Mouse (Mus musculus): Measurements from ENCODE around the gene Cyp27a1. TPM values are rescaled to one million over a fixed set of nuclear protein-coding genes. Genes with fewer than 3 reads are reported as not detected.

Gene Cyp27a1
- total RNA-seq (2015; ENCODE audit: low replicate concordance) (5.4 and 15.5 TPM in 2 replicates), total RNA-seq (2017; ENCODE audit: low replicate concordance) (0.98 and 3.6 TPM in 2 replicates)

DNA sequence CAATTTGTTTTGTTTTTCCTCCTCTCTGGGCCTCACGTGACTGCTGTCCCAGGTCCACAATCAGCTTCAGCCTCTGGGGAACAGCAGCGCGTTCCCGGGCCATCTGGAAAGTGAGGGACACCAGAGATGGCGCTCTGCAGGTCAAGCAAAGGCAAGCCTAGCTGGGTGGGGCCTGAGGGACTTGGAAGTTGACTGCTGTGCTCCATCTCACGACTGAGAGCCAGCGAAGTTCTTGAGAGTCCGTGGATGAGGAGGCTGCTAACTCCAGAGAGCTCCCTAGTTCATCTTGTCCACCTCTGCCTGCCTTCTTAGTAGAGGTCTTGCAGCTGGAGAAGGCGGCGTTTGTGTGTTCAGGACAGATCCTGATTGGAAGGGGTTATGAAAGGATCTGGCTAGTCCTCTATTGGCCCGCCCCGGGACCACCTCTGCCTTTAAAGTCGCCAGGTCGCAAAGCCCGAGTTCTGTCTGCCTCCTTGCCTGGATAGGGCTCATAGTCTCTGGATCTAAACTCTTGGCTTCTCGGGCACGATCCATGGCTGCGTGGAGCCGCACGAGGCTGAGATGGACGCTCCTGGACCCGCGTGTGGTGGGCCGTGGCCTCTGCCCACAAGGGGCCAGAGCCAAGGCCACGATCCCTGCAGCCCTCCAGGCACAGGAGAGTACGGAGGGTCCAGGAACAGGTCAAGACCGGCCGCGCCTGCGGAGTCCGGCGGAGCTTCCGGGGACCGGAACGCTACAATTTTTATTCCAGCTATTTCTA, at the start of gene Cyp27a1:
Gene Cyp27a1, plus strand, starts transcription at position 476 of the 760 bp plus-strand sequence.
- no peak for ATAC-seq (replicated peaks; ENCODE audit: low FRiP score, poor library complexity, severe bottlenecking)

DNA sequence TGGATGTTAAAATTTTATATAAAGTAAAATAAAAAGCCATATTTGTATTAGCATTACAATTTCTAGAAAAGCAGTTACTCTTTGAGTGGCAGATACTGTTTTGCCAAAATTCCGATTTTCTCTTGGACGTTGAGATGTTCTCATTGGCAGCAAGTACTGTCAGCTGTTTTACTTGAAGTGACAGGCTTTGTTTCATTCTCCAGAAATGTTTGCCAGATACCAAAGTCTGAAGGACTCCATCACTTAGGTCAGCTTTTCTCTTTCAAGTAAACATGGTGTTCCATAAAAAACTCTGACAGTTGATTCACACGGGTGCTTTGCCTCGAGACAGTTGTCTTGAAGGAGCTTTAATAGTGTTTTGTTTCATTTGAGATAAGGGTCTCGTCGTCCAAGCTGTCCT, 48.2 kb upstream of the Cyp27a1 start:
- no peak for ATAC-seq (replicated peaks; ENCODE audit: low FRiP score, poor library complexity, severe bottlenecking)

- ATAC-seq (replicated peaks; ENCODE audit: low FRiP score, poor library complexity, severe bottlenecking), result no peak
These were observed 45.0 kb upstream of the Cyp27a1 start for GRCm38 (mm10) chr1:74668371-74668770.

- ATAC-seq (replicated peaks; ENCODE audit: low FRiP score, poor library complexity, severe bottlenecking), result no peak
These were observed 40.6 kb upstream of the Cyp27a1 start for GRCm38 (mm10) chr1:74672731-74673130.

DNA sequence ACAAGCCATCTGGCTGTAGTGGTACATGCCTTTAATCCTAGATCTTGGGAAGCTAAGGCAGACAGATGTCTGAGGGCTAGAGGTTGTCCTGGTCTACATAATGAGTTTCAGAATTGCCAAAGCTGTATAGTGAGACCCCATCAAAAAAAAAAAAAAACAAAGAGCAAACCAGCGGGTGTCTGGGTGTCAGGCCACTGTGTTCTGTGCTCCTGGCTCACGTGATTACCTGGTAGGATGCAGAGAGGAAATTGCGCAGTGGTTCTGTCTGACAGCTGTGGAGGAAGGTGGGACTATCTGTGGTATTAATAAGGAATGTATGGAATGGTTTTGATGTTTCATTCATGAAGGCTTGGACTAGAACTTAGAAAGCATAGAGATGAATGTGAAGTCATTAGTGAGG, 36.5 kb upstream of the Cyp27a1 start:
- no peak for ATAC-seq (replicated peaks; ENCODE audit: low FRiP score, poor library complexity, severe bottlenecking)

DNA sequence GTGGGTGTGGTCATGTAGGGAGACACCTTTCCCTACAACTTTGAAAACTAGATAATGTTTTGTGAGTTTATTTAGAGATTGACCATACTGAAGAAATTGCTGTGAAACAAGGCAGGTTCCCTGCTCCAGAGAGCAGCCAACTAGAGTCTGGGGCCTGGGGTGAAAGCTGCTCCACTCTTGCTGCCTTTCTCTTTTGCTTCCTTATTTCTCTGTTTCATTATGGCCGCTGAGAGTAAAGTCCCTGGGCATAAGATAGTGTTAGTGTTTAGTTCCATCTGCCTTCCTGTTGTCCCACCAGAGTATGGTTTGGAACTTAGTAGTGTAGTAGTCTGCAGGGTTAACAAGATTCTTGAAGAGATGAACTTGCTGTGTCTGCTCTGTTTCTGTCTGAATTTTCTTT, 35.5 kb upstream of the Cyp27a1 start:
- no peak for ATAC-seq (replicated peaks; ENCODE audit: low FRiP score, poor library complexity, severe bottlenecking)

GRCm38 (mm10) chr1:74687131-74687530, 26.2 kb upstream of the Cyp27a1 start:
- no peak for ATAC-seq (replicated peaks; ENCODE audit: low FRiP score, poor library complexity, severe bottlenecking)

- ATAC-seq (replicated peaks; ENCODE audit: low FRiP score, poor library complexity, severe bottlenecking), result no peak
These were observed 19.3 kb upstream of the Cyp27a1 start for GRCm38 (mm10) chr1:74693891-74694583.

- no peak for ATAC-seq (replicated peaks; ENCODE audit: low FRiP score, poor library complexity, severe bottlenecking)
These were observed 17.5 kb upstream of the Cyp27a1 start for GRCm38 (mm10) chr1:74695836-74696235.

- ATAC-seq (replicated peaks; ENCODE audit: low FRiP score, poor library complexity, severe bottlenecking), result no peak
These were observed 16.0 kb upstream of the Cyp27a1 start for GRCm38 (mm10) chr1:74697416-74697815.

DNA sequence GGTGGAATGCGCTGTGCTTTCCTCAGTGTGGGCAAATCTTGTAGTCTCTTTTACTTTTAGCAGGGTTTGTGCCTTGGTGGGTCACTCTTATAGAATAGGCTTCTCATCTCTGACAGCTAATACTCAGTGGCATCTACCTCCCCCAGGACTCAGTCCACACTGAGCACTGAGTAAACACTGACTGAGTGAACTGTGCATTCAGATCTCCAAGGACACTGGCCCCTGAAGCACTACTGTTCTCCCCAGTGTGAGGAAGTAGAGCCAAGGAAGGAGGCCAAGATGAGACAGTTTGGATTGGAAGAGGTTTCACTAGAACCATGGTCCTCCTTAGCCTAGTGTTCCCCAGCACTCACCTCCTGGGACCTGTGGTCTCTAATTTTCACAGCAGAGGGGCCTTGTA, 15.0 kb upstream of the Cyp27a1 start:
- no peak for ATAC-seq (replicated peaks; ENCODE audit: low FRiP score, poor library complexity, severe bottlenecking)

GRCm38 (mm10) chr1:74698791-74699190, 14.6 kb upstream of the Cyp27a1 start:
- ATAC-seq (replicated peaks; ENCODE audit: low FRiP score, poor library complexity, severe bottlenecking), result no peak

- ATAC-seq (replicated peaks; ENCODE audit: low FRiP score, poor library complexity, severe bottlenecking), result no peak
These were observed 11.2 kb upstream of the Cyp27a1 start for GRCm38 (mm10) chr1:74702142-74702553.

DNA sequence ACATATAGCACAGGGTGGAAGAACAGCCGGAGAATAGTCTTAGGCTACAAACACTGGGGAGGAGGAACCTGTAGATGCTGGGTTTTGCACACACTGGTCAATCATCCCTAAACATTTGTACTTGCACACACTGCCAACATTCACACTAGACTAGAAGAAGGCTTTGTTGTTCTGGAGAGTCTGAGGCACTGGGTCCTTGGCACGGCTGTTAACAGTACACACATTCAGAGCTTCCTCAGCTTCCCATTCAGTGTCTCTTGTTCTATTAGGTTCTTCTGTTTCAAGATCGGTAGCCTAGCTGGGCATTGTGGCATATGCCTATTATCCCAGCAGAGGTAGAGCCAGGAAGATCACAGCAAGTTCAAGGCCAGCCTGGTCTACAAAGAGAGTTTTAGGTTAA, 9.2 kb upstream of the Cyp27a1 start:
- ATAC-seq (replicated peaks; ENCODE audit: low FRiP score, poor library complexity, severe bottlenecking), result no peak

GRCm38 (mm10) chr1:74705016-74705415, 8.4 kb upstream of the Cyp27a1 start:
- ATAC-seq (replicated peaks; ENCODE audit: low FRiP score, poor library complexity, severe bottlenecking), result no peak

GRCm38 (mm10) chr1:74709566-74709965, 3.8 kb upstream of the Cyp27a1 start:
- no peak for ATAC-seq (replicated peaks; ENCODE audit: low FRiP score, poor library complexity, severe bottlenecking)

DNA sequence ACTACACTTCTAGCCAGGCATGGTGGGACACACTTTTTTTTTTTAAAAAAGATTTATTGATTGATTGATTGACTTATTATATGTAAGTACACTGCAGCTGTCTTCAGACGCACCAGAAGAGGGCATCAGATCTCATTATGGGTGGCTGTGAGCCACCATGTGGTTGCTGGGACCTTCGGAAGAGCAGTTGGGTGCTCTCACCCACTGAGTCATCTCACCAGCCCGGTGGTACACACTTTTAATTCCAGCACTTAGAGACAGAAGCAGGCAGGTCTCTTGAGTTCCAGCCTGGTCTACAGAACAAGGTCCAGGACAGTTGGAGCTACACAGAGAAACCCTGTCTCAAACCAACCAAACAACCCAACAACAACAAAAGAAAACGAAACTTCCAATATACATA, 1.3 kb upstream of the Cyp27a1 start:
- no peak for ATAC-seq (replicated peaks; ENCODE audit: low FRiP score, poor library complexity, severe bottlenecking)

DNA sequence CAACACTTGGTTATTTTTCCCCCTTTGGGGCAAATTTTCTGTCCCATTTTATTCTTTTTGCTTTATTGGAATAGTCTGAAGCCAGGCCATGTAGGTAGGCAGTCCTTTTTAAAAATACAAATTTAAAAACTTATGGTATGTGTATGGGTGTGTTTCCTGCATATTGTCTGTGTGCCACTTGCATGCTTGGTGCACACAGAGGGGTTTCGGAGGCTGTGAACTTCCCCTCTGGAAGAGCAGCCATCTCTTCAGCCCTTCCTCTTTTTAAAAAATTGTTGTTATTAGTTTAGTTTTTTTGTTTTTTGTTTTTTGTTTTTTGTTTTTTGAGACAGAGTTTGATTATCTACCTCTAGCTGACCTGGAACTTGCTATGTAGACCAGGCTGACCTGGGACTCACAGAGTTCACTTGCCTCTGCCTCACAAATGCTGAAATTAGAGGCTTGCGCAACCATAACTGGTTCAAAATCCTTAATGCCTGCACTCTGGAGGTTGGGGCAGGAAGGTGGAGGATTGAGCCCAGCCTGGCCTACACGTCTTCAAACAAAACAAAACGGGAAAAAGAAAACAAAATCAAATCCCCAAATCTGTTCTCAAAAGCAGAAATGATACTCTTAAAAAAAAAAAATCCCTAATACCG, 794 bp upstream of the Cyp27a1 start:
- ATAC-seq (replicated peaks; ENCODE audit: low FRiP score, poor library complexity, severe bottlenecking), result no peak

- ATAC-seq (replicated peaks; ENCODE audit: low FRiP score, poor library complexity, severe bottlenecking), result no peak
These were observed 721 bp downstream of the Cyp27a1 start for GRCm38 (mm10) chr1:74713859-74714730.

GRCm38 (mm10) chr1:74714967-74715366, 1.6 kb downstream of the Cyp27a1 start:
- ATAC-seq (replicated peaks; ENCODE audit: low FRiP score, poor library complexity, severe bottlenecking), result no peak
